Mouse (Mus musculus): ENCODE measurements around the gene Wnk2. TPM values are rescaled to one million over a fixed set of nuclear protein-coding genes. Genes with fewer than 3 reads are reported as not detected.
A peak's percentile ranks its signal among the peaks of the same experiment; 100 is the strongest.

The Wnk2 gene
- 0.32 and 0.55 TPM in 2 replicates for polyA plus RNA-seq (2015; fragmentation: Nextera tagmentation; extraction: Ambion mirVana)

- peak; percentile 84 for DNase-seq (ENCODE audit: low spot score)
These were observed at the start of gene Wnk2 for GRCm38 (mm10) chr13:49147858-49148226. TSS of gene Wnk2 (minus strand) at chr13:49148014.

GRCm38 (mm10) chr13:49196766-49197165, 49.0 kb upstream of the Wnk2 start:
- DNase-seq (ENCODE audit: low spot score), result no peak

GRCm38 (mm10) chr13:49196211-49196610, 48.4 kb upstream of the Wnk2 start:
- DNase-seq (ENCODE audit: low spot score), result no peak

- DNase-seq (ENCODE audit: low spot score), result no peak
These were observed 47.8 kb upstream of the Wnk2 start for GRCm38 (mm10) chr13:49195651-49196050.

GRCm38 (mm10) chr13:49194811-49195210, 47.0 kb upstream of the Wnk2 start:
- no peak for DNase-seq (ENCODE audit: low spot score)

- no peak for DNase-seq (ENCODE audit: low spot score)
These were observed 45.8 kb upstream of the Wnk2 start for GRCm38 (mm10) chr13:49193650-49194049.

GRCm38 (mm10) chr13:49192156-49192855, 44.5 kb upstream of the Wnk2 start:
- DNase-seq (ENCODE audit: low spot score), result no peak

- no peak for DNase-seq (ENCODE audit: low spot score)
These were observed 43.8 kb upstream of the Wnk2 start for GRCm38 (mm10) chr13:49191673-49192035.

- DNase-seq (ENCODE audit: low spot score), result no peak
These were observed 43.3 kb upstream of the Wnk2 start for GRCm38 (mm10) chr13:49190876-49191672.

GRCm38 (mm10) chr13:49189970-49190870, 42.4 kb upstream of the Wnk2 start:
- DNase-seq (ENCODE audit: low spot score), result no peak

GRCm38 (mm10) chr13:49188966-49189360, 41.1 kb upstream of the Wnk2 start:
- DNase-seq (ENCODE audit: low spot score), result no peak

- no peak for DNase-seq (ENCODE audit: low spot score)
These were observed 40.6 kb upstream of the Wnk2 start for GRCm38 (mm10) chr13:49188219-49188965.

GRCm38 (mm10) chr13:49187288-49188218, 39.7 kb upstream of the Wnk2 start, which contains the start of gene Ninj1:
TSS of gene Ninj1 (plus strand) at chr13:49187485.
- DNase-seq (ENCODE audit: low spot score), result peak; percentile 81

- no peak for DNase-seq (ENCODE audit: low spot score)
These were observed 39.0 kb upstream of the Wnk2 start for GRCm38 (mm10) chr13:49186798-49187287.

GRCm38 (mm10) chr13:49183646-49184045, 35.8 kb upstream of the Wnk2 start:
- no peak for DNase-seq (ENCODE audit: low spot score)

GRCm38 (mm10) chr13:49183161-49183560, 35.3 kb upstream of the Wnk2 start:
- no peak for DNase-seq (ENCODE audit: low spot score)

GRCm38 (mm10) chr13:49181411-49181984, 33.7 kb upstream of the Wnk2 start:
- DNase-seq (ENCODE audit: low spot score), result no peak

- DNase-seq (ENCODE audit: low spot score), result no peak
These were observed 32.9 kb upstream of the Wnk2 start for GRCm38 (mm10) chr13:49180691-49181090.

- DNase-seq (ENCODE audit: low spot score), result no peak
These were observed 32.5 kb upstream of the Wnk2 start for GRCm38 (mm10) chr13:49180274-49180673.

Data from thymus, postnatal 0 days (tissue).